Mouse (Mus musculus): Measurements from ENCODE around the gene Zic3.

- TF ChIP-seq CEBPB (IDR thresholded peaks at IDR 0.05; ENCODE audit: insufficient read depth, poor library complexity, severe bottlenecking) (no peak), MYOG (IDR thresholded peaks at IDR 0.05; ENCODE audit: control insufficient read depth in 1 of 3, insufficient read depth in 1 of 3, insufficient read length in 2 of 3, low read depth in 2 of 3) (no peak), POLR2A (IDR thresholded peaks at IDR 0.05; ENCODE audit: insufficient read length, low read depth) (no peak), MYOD1 (IDR thresholded peaks at IDR 0.05; ENCODE audit: control insufficient read depth in 1 of 3, insufficient read length in 2 of 3, low read depth in 2 of 3) (no peak), MAX (IDR thresholded peaks at IDR 0.05; ENCODE audit: low read depth) (no peak)
Observed at GRCm38 (mm10) chrX:58015336-58015945, 7.1 kb upstream of the Zic3 start.
